Mouse (Mus musculus) CD8-positive naive resting alpha-beta T cell, adult 2 months (primary cell): ENCODE results near the gene Rbp1.

Experiments used
- DNase-seq, 2 experiments: peaks; one replicate each; pipeline ENCODE4 v3.0.0; 2022; ENCODE audit warnings: low read depth in 2 of 2, low spot score in 2 of 2

Gene Rbp1

GRCm38 (mm10) chr9:98422656-98423055 is at the start of gene Rbp1:
Rbp1 (plus strand) TSS chr9:98422961.
- DNase-seq, result no peak

GRCm38 (mm10) chr9:98373358-98373757 is 49.4 kb upstream of the Rbp1 start:
- no peak for DNase-seq

GRCm38 (mm10) chr9:98374897-98375296 is 47.9 kb upstream of the Rbp1 start:
- no peak for DNase-seq

- DNase-seq, result no peak
Measured at GRCm38 (mm10) chr9:98375329-98376170, 47.2 kb upstream of the Rbp1 start.

- DNase-seq, result no peak
Measured at GRCm38 (mm10) chr9:98379736-98380135, 43.0 kb upstream of the Rbp1 start.

- no peak for DNase-seq
Measured at GRCm38 (mm10) chr9:98380593-98380992, 42.2 kb upstream of the Rbp1 start.

GRCm38 (mm10) chr9:98387741-98388632 is 34.8 kb upstream of the Rbp1 start:
- no peak for DNase-seq

- DNase-seq, result no peak
Measured at GRCm38 (mm10) chr9:98388633-98388965, 34.2 kb upstream of the Rbp1 start.

- DNase-seq, result no peak
Measured at GRCm38 (mm10) chr9:98393496-98393895, 29.3 kb upstream of the Rbp1 start.

- no peak for DNase-seq
Measured at GRCm38 (mm10) chr9:98397211-98397610, 25.6 kb upstream of the Rbp1 start.

- DNase-seq, result no peak
Measured at GRCm38 (mm10) chr9:98397866-98398265, 24.9 kb upstream of the Rbp1 start.

GRCm38 (mm10) chr9:98400185-98400894 is 22.4 kb upstream of the Rbp1 start:
- DNase-seq, result no peak

- no peak for DNase-seq
Measured at GRCm38 (mm10) chr9:98401611-98402010, 21.1 kb upstream of the Rbp1 start.

- DNase-seq, result no peak
Measured at GRCm38 (mm10) chr9:98407771-98408170, 15.0 kb upstream of the Rbp1 start.

GRCm38 (mm10) chr9:98409137-98409536 is 13.6 kb upstream of the Rbp1 start:
- peak in 1 of 2 experiments; percentile 8 for DNase-seq

- no peak for DNase-seq
Measured at GRCm38 (mm10) chr9:98415427-98415826, 7.3 kb upstream of the Rbp1 start.

- no peak for DNase-seq
Measured at GRCm38 (mm10) chr9:98417919-98418318, 4.8 kb upstream of the Rbp1 start.

GRCm38 (mm10) chr9:98418346-98418745 is 4.4 kb upstream of the Rbp1 start:
- no peak for DNase-seq

- no peak for DNase-seq
Measured at GRCm38 (mm10) chr9:98420666-98421065, 2.1 kb upstream of the Rbp1 start.

- no peak for DNase-seq
Measured at GRCm38 (mm10) chr9:98421903-98422302, 858 bp upstream of the Rbp1 start.

GRCm38 (mm10) chr9:98423691-98424090 is 930 bp downstream of the Rbp1 start:
- DNase-seq, result no peak

GRCm38 (mm10) chr9:98424291-98424690 is 1.5 kb downstream of the Rbp1 start:
- no peak for DNase-seq
